Mouse (Mus musculus) adrenal gland, postnatal 4 days (tissue): ENCODE results near the gene Rnf214. TPM values are rescaled to one million over a fixed set of nuclear protein-coding genes. Genes with fewer than 3 reads are reported as not detected.

Experiments
- DNase-seq, 2 experiments: peaks; one replicate each; pipeline ENCODE4 v3.0.0; 2021 to 2022; ENCODE audit warnings: low spot score in 2 of 2, mixed read lengths in 2 of 2
- microRNA-seq: library from miRNA; unstranded; fragments of <30 nt; microRNA quantifications from one replicate; pipeline ENCODE4 v1.2.0, GENCODE M21; 2021
- total RNA-seq, 2 experiments: library from RNA; stranded (reverse); gene quantifications; 2 replicates each; pipeline ENCODE4 v1.2.3; 2021

The Rnf214 gene
- total RNA-seq, 2 experiments from 2014 or later = 53.9 to 58.1 TPM

GRCm38 (mm10) chr9:45827663-45828290 is 78.9 kb downstream of the Rnf214 start:
- DNase-seq = no peak

- DNase-seq = no peak
Observed at GRCm38 (mm10) chr9:45818406-45819011, 88.2 kb downstream of the Rnf214 start.

GRCm38 (mm10) chr9:45815525-45815924 is 91.2 kb downstream of the Rnf214 start:
- no peak for DNase-seq

GRCm38 (mm10) chr9:45815113-45815512 is 91.6 kb downstream of the Rnf214 start:
- DNase-seq = no peak

Small RNAs within 50 kb of the gene (microRNA-seq; reads per million reads assigned to microRNA genes)
- gene Mir7087 = not detected

Other genes with a start within 250 kb of the Rnf214 start
- gene Cep164, start 78.2 kb downstream of the Rnf214 start, total RNA-seq = 10 to 100 TPM; 26.7 to 30.9 TPM
- 10 to 100 TPM; 34.1 to 36.0 TPM for gene Bace1, start 68.3 kb downstream of the Rnf214 start, total RNA-seq
- gene Pcsk7, start 414 bp downstream of the Rnf214 start, total RNA-seq = 10 to 100 TPM; 31.3 to 35.6 TPM
- gene Tagln, start 29.1 kb upstream of the Rnf214 start, total RNA-seq = 10 to 100 TPM; 44.1 to 44.3 TPM
- 100 to 1,000 TPM; 244 TPM for gene Sidt2, start 48.3 kb upstream of the Rnf214 start, total RNA-seq
- 100 to 1,000 TPM; 154 to 163 TPM for gene Pafah1b2, start 105.8 kb upstream of the Rnf214 start, total RNA-seq
- gene Sik3, start 105.9 kb upstream of the Rnf214 start, total RNA-seq = 10 to 100 TPM; 61.9 to 69.3 TPM